Mouse (Mus musculus): ENCODE measurements around the gene Gars. TPM values are rescaled to one million over a fixed set of nuclear protein-coding genes. Genes with fewer than 3 reads are reported as not detected.

Gars gene
- total RNA-seq, 2 experiments from 2014 or later = 38.2 to 84.3 TPM

DNA sequence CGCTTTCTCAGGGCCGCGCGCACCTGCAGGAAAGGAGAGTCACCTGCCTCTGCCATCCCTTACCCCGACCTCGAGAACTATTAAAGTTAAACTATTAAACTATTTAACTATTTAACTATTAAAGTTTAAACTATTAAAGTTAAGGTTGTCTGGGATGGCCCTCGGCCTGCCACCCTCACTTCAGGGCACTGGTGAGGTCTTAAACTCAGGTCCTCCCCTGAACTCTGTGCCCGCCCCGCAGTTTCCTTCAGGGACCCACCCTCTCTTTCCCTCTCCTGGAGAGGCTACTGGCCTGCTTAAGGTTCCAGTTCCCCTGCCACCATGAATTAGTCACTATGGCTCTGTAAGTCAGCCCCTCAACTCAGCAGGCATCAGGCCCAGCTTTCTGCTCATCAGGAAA, 53.6 kb downstream of the Gars start:
- no peak for ATAC-seq (ENCODE audit: poor library complexity, severe bottlenecking)

DNA sequence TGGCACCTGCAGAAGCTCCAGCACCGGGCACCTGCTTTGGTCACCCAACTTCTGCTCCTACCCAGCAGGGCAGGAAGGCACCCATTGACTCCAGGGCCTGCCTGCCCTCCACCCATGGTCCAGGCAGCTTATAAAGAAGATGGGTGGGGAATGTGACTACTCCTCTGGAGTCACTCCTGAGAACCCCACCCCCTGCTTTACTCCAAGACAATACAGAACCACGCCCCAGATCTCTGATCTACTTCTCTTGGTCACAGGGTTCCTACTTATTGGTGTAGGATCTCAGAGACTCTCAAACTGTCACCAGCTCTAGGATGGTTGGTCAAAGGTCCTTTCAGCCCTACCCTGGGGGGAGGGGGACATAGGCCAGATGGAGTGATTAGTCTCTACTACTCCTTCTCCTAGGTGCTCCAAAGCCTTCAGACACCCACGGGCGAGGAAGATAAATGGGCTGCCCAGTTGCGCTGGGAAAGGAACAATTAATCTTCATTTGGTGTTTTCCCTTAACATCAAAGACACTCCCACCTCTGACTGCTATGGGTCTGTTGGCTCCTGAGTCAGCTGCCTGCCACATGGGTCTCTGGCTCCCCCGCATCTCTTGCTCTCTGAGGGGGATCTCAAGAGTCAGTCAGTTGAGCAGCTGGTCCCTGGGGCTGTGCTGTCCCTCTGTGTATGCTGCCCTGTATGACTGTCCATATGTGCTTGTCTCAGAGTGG, 55.8 kb downstream of the Gars start:
- no peak for ATAC-seq (ENCODE audit: poor library complexity, severe bottlenecking)

DNA sequence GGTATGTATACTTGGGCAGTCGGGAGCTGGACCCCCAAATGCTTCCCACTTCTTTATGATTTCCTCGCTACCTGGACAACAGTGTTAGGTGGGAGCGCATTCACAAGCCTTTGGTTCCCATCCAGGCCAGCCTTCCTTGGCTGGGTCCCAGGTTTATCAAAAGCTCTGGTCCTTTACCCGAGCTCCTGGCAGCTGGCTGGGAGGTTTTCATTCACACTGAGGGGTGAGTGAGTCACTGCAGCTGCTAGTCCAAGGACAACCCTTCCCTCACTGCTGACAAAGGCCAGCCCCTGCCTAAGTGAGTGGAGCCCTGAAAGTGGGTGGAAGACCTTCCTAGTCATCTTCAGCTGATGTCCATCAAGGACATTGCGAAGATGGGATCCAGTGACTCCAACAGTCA, 60.2 kb downstream of the Gars start:
- ATAC-seq (ENCODE audit: poor library complexity, severe bottlenecking) = no peak

DNA sequence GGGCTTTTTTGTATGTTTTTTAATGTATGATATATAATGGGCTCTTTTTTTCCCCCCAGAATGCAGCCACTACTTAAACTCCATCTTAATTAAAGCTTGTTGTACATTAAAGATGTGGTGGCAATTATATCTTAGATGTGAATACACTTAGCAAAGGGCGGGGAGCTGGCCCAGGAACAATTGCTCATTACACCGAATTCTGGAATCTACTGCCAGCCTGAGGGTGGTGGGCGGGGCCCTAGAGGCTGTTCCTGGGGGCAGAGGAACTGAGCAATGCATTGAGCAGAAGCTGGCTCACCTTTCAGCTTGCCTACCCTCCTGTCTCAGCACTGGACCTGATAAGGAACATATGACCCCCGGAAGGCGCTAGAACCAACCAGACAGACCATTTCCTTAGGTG, 60.8 kb downstream of the Gars start:
- no peak for ATAC-seq (ENCODE audit: poor library complexity, severe bottlenecking)

DNA sequence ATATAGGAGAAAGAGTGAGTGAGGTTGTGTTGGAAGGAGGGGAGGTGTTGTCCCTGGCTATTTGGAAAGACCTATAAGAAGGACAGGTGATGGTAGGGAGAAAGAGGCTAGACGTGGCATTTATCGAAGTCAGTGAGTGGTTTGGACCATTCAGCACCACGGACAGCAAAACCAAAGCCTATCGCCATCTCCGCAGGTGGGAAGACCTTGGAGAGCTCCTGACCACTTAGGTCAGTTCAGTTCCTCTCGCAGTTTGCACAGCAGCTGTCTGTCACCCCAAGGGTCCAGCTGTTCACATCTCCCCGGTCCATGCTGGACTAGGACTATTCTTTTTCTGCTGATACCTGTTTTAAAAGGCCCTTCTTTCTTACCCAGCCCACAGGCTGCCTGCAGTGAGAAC, 70.6 kb downstream of the Gars start:
- ATAC-seq (ENCODE audit: poor library complexity, severe bottlenecking) = no peak

DNA sequence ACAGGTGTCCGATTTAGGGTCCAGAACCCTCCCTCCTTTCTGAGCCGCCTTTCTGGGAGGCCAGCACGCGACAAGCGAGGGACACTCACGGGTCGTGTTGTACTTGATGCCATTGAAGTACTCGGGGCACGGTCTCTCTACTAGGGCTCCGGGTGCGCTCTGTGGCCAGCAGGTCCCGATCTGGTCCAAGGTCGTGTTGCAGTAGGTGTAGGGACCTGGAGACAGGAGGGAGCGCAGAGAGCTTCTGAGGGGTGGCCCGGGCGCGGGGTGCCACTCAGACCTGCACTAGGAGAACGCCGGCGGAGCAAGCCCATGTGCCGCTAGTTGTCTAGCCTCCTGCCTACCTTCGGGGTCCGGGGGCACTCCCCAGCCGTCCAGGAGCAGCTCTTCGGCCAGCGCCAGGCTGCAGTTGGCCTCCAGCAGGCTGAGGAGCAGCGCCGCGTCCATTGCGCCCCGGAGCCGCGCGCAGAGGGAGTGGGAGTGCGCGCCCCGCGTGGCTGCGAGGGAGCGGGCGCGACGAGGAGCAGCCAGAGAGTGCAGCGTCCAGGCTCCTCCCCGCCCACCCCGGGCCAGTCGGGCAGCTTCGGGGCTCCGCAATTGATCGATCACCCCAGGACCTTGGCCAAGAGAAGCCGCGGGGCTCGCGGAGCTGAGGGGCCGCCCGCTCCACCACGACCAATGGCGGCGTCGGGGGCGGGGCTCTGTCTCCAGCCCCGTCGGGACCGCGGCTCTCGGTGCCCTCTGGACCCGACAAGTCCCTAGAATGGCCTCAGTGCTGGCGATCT, 79.7 kb downstream of the Gars start:
- no peak for ATAC-seq (ENCODE audit: poor library complexity, severe bottlenecking)

DNA sequence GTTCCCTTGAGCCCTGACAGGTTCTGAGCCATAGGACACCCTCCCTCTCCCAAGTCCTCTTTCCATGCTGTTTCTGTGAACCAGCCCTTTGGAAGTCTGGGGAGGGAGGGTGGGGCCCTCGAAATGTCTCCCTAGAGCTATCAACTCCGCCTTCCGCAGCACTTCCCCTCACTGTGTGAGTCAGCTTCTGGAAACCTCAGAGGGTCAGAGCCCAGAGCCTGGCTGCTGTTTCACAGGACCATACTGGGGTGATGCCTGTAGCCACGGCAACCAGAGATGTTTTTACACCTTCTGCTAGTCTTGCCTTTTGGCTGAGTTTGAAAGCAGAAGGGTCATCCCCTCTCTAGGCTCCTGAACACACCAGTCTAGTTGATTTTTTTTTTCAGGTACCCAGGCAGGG, 85.2 kb downstream of the Gars start:
- peak; percentile 59; the same call in 1 of the 2 replicates for ATAC-seq (ENCODE audit: poor library complexity, severe bottlenecking)

DNA sequence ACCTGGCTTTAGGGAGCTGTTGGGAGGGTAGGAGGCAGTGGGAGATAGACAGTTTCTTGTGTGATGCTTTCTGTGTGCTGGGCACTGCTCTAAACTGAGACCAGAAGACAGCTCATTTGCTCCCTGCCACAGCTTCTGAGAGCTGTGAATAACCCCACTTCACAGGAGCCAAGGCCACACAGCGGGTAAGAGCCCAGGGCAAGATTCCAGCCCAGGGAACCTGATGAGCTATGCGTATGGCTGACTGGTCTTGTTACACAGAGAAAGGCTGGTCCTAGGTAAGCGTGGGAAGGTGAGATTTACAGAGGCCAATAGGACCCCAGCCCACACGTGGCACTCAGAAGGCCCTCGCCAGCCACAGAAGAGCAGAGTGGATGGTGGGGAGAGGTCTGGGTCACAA, 88.8 kb downstream of the Gars start:
- ATAC-seq (ENCODE audit: poor library complexity, severe bottlenecking) = no peak

DNA sequence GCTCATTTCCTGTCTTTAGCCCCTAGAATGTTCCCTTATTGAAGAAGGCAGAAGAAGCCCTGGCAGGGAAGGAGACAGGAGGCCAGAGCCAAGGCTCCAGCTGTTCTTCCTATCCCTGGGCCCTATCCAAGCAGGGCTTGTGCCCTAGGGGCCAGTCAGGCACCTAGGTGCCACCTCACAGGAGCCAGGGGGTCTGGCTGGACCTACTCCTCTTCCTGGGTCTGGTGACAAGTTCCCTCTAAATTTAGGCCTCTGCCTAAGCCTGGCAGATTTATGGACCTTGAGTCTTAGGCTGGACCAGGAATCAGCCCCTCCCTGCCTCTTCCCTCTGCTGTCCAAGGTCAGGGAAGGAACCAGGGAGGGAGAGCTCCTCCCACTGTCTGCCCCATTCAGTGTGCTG, 90.6 kb downstream of the Gars start:
- ATAC-seq (ENCODE audit: poor library complexity, severe bottlenecking) = no peak

Other genes with a start within 250 kb of the Gars start
- gene Znrf2, start 221.1 kb upstream of the Gars start, total RNA-seq (2015) = 78.0 and 83.0 TPM in 2 replicates
- gene Znrf2, start 221.1 kb upstream of the Gars start, total RNA-seq (2017) = 76.2 and 77.6 TPM in 2 replicates
- 10.8 and 11.1 TPM in 2 replicates for gene Nod1, start 65.4 kb upstream of the Gars start, total RNA-seq (2015)
- 12.2 and 18.5 TPM in 2 replicates for gene Nod1, start 65.4 kb upstream of the Gars start, total RNA-seq (2017)
- gene Ggct, start 45.1 kb upstream of the Gars start, total RNA-seq (2015) = 3.5 and 7.0 TPM in 2 replicates
- gene Ggct, start 45.1 kb upstream of the Gars start, total RNA-seq (2017) = 4.9 and 14.4 TPM in 2 replicates
- gene Crhr2, start 95.0 kb downstream of the Gars start, total RNA-seq (2015) = not detected in 2 replicates
- not detected in 2 replicates for gene Crhr2, start 95.0 kb downstream of the Gars start, total RNA-seq (2017)
- gene Inmt, start 137.0 kb downstream of the Gars start, total RNA-seq (2015) = not detected in 2 replicates
- gene Inmt, start 137.0 kb downstream of the Gars start, total RNA-seq (2017) = not detected in 2 replicates
- gene Mindy4, start 165.4 kb downstream of the Gars start, total RNA-seq (2015) = 0.27 and 0.54 TPM in 2 replicates
- gene Mindy4, start 165.4 kb downstream of the Gars start, total RNA-seq (2017) = 0.26 and 1.1 TPM in 2 replicates

Data from megakaryocyte, adult 5-6 weeks (primary cell).